Mouse (Mus musculus) olfactory bulb, adult 2 months (tissue): ENCODE data around the gene Sesn3.

Experiments used
- CTCF ChIP-seq: fragments of 200-500 bp; IDR thresholded peaks from 2 replicates; pipeline ENCODE4 v1.5.1; 2012; ENCODE audit warnings: low read depth, mild to moderate bottlenecking, low read length, moderate library complexity; ENCODE audit not compliant: insufficient read depth
- POLR2A ChIP-seq: fragments of 200-500 bp; IDR thresholded peaks from 2 replicates; pipeline ENCODE4 v1.6.1; 2012; ENCODE audit warnings: mild to moderate bottlenecking, low read depth, low read length, moderate library complexity; ENCODE audit not compliant: insufficient read depth

GRCm38 (mm10) chr9:14280696-14281095 is 5.8 kb downstream of the Sesn3 start:
- no peak for TF ChIP-seq CTCF
- no peak for TF ChIP-seq POLR2A
